Mouse (Mus musculus) CD4-positive, CD25-positive, alpha-beta regulatory T cell, adult 2 months (primary cell): ENCODE measurements around the gene Ppp1r14b.

Experiments used
- DNase-seq: peaks from one replicate; pipeline ENCODE4 v3.0.0-alpha.2; 2012; ENCODE audit warnings: low read depth, low spot score

The Ppp1r14b gene

DNA sequence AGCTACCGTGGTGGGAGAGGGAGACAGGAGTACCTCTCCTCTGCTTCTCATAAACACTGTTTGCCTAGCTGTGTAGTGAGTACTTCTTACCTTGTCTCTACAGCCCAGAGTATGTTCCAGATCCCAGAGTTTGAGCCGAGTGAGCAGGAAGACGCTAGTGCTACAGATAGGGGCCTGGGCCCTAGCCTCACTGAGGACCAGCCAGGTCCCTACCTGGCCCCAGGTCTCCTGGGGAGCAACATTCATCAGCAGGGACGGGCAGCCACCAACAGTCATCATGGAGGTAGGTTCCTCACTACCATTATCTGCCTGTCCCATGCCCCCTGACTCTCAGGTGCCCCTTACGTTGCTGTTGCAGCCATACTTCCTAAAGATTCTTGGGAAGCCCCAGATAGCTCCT is 32.0 kb upstream of the Ppp1r14b start:
- DNase-seq = no peak

DNA sequence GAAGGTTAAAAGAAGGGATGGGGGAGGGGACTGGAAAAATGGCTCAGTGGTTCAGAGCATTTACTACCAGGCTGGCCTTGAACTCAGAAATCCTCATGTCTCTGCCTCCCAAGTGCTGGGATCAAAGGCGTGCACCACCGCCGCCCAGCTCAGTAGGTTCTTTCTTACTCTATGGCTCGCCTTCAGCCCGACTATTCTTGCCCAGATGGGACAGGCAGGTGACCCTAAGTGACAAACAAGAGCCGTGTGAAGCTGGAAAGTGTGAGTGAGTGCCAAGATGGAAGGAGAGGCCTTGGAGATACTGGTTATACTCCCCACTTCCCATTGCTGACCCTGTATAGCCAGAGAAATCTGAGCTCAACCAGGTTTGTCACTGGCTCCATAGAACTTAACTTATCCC is 31.1 kb upstream of the Ppp1r14b start:
- no peak for DNase-seq

DNA sequence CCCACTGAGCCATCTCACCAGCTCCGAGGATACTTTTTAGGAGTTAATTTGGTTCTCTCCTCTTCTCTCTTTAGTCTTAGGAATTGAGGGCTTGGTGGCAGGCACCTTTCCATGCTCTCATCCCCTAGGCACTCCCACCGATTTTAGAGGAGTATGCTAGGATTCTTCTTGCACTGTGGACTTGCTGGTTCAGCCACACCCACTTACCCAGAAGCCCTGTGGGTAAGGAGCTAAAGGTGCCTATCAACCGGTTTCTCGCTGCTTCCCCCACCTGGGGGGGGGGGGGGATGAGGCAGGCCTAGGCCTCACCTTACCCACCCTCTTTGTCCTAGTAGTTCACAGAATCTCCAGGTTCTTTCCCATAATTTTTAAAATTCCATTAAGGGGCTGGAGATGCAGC is 27.0 kb upstream of the Ppp1r14b start:
- no peak for DNase-seq

DNA sequence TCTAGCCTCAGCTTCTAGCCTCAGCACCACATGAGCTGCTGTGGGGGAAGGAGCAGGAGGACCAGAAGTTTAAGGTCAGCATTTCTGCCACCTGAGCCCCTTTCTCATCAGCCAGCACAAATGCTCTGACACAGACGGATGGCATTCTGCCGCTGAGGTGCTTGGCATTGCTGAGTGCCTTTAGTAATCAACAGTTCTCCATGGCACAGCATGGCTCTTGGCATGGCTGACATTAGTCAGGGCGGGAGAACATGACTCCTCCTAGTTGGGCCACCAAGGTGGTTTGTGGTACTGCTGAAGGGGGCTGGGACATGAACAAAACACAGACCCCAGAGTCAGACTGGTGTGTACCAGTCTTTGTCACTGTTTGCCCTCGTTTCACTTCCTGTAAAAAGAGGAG is 26.6 kb upstream of the Ppp1r14b start:
- no peak for DNase-seq

DNA sequence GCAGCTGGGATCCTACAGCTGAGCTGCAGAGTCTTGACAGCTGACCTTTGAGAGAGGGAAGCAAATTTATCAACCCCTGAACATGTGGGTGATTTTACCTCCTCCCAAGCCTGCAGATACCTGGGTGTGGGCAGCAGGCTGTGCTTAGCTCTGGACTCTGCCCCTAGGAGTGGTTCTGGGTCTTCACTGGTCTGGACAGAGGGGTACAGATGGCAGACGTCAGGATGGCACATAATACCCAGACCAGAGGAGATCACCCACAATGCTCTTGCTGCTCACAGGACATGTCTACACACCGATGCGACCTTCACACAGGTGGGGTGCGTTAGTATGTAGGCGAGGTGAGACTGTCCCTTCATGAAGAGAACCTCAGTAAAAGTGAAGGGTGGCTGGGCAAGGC is 25.2 kb upstream of the Ppp1r14b start:
- no peak for DNase-seq

DNA sequence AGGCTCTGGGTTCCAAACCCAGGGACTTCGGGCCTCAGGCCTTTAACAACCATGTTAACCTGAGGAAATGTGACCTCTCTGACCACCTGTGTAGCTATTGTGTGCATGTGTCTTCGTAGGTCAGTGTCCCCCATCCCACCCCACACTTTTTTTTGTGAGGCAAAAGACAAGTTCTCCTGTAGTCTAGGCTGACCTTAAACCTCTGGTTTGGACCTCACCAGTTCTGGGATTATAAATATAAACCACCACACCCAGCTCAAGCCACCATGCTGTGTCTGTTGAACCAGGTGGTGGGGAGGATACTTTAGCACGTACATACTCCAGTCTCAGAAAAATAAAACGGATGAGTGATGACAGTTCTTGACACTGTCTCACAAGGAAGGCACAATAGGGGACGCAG is 24.8 kb upstream of the Ppp1r14b start:
- no peak for DNase-seq

DNA sequence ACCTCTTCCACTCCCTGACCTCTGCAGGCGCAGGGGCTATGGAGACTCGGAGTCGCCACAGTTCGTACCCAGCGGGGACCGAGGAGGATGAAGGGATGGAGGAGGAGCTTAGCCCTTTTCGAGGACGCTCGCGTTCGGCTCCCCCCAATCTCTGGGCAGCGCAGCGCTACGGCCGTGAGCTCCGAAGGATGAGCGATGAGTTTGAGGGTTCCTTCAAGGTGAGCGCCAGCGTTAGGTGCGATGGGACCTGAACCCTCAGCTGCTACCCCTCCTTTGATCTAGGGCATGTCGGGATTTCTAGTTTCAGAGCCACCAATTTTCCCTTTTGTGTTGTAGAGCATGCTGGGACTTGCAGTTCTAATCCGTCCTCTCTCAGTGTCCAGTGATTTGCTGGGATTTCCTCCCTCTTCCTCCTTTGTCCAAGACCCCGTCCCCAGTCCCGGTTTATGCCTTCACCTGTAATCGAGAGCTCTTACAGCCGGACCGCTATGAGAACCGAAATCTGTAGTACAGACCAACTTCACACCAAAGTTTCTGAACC is 24.1 kb upstream of the Ppp1r14b start:
- DNase-seq = peak; percentile 52

DNA sequence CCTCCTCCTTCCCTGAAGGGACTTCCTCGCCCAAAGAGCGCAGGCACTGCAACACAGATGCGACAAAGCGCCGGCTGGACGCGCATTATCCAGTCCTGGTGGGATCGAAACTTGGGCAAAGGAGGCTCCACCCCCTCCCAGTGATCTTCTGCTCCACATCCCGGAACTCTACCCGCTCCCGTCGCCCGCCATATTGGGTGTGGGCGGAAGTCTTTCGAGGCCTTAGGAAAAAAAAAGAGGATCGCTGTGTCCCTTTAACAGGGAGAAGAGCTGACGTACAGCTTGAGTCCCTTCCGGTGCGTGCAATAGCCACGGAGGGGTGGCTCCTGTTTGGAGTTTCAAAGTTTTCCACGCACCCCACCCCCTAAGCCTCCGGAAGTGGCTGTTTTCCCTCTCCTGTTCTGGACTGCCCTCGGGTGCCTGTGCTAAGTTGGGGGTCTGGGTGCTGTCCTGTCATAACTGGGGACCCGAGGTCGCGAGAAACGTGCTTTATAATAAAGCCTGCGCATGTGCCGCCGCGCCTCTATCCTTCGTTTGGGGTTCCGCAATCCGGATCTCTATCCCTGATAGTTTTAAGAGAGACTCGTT is 23.3 kb upstream of the Ppp1r14b start:
- DNase-seq = peak; percentile 81

DNA sequence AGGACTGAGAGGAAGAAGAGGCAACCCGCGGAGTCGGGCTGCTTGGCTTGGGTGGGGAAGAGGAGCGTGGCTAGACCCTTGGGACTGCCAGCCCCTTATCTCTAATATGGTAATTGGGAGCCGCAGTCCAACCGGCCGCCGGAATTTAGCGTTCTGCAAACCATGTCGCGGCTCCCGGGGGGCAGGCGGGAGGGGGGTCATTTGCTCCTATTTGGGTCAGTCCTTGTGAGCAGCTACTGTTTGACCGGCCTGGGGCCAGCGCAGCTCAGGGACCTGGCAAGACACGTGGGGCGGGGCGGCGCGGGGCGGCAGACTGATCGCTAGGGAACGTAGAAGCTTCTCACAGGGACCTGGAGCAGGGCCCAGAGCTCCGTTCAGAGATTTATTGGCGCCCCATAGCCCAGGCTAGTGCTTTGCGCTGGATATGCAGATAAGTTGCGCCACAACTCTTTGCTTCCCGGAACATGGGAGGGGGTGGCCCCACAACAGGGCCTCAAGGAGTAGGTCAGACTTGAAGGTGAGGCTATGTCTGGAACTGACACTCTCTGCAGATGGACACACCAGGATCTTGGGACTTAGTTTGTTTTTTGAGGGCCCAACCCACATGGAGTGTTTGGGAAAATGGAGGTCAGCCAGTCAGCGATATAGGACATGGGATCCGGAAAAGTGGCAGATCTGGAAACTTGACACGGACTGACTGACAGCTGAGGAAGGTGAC is 22.6 kb upstream of the Ppp1r14b start:
- peak; percentile 57 for DNase-seq

DNA sequence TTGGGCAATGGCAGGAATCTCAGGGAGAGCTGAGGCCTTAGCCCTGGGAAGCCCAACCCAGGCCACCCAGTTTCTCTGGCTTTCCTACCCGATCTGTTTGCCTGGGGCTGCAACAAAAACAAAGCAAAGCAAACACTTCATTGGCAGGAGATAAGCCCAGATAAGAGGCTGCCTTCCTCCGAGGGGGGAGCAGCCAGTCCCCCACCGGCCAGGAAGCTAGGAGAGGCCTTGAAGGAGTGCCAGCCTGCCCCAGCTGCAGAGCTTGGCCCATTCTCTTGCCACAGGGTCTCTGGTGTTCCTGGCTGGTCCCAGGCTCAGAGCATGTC is 22.1 kb upstream of the Ppp1r14b start:
- peak; percentile 42 for DNase-seq

DNA sequence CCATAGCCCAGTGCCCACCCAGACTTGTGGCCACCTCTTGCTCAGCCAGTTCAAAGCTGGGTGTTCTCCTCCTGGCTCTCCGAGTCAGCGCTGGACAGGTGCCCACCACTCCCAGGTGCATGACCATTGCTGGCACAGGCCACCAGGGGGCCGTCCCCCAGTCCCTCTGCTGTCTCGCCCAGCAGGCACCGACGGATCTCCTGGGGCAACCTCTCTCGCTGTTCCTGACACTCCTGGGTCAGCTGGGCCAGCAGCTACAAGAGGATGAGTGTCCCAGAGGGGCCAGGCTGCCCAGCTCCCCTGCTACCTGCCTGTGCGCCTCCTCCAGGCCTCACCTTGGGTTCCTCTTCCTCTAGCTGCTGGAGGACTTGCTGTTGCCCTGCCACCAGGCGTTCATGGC is 20.7 kb upstream of the Ppp1r14b start:
- DNase-seq = peak; percentile 54

DNA sequence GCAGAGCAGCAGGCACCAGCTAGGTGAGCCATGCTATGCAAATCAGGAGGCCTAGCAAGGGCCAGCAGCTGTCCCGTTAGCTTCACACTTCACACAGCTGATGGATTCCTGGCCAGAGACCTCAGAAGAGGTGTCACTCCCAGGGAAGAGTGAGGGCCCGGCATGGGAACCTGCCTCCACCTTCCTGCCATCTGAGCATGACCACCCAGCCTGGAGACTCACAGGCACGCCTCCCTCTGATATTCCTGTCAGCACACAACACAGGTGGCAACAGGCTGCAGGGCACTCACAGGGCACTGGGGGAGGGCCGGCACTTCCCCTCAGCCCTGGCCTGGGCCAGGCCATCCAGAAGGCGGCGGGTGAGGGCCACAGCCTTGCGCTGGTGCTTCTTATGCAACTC is 19.3 kb upstream of the Ppp1r14b start:
- DNase-seq = no peak

DNA sequence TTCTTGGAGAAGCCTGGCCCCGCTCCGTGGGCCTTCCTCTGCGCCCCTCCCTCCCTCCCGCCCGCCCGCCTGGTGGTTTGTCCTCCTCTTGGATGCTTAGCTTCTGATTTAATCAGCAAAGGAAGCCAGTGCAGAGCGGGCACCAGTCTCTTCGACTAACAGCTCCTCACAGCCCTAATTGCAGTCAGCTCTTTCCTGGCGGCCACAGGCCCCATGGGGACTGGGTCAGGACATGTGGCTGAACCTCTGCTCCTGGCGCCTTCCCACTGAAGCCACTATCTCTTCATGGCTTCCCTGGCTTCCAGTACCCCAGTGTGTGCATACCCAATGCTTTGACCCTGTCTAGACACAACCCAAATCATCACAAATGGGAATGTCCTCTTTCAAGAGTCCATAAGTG is 18.3 kb upstream of the Ppp1r14b start:
- DNase-seq = no peak

DNA sequence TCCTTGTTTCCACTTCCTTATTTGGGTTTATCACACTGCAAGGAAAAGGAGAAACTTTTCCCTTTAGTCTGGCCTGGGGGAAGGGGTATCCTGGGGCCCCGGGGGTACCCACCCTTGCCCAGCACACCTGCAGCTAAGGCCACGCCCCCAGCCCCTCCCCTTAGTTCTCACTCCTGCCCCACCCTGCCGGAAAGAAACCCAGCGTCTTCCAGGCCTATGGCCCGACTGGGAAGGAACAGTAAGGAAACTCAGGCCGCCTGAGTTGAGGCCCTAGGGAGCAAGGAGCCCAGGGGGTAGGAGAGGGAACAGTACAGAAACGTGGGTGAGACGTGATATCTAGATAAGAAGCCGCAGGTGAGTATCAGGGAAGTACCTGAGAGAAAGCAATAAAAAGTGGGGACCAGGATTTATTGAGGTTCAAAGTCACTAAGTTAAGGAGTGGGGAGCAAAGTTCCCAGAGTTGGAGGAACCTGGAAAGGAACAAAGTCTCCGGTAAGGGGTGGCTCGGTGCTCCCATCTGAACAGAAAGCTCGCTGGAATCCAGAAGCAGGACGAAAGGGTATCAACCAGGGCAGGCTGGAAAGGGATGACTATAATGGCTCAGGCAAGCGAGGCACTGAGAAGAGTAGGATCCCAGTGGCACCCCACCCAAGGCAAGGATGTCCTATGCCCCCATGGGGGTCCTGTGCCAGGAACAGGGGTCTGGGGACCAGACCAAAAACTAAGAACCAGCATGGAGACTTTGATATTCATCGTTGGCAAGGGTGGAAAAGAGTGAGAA is 6.1 kb upstream of the Ppp1r14b start:
- peak; percentile 47 for DNase-seq

DNA sequence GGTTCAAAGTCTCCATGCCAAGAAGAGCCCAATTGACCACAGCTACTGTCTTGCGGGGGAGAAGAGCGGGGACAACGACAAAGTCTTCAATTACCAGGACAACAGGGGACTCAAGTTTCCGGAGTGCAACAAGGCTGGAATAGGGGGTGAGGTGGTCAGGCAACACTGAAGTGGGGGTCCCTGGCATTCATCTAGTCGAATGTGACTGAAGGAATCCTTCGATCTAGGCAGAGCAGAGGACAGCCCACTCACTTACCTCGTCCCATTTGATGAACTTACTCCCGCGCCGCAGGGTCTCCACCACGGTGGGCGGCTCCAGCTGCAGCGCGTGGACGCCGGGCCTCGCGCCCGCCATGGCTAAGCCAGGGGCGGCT is 5.5 kb upstream of the Ppp1r14b start:
- DNase-seq = no peak

DNA sequence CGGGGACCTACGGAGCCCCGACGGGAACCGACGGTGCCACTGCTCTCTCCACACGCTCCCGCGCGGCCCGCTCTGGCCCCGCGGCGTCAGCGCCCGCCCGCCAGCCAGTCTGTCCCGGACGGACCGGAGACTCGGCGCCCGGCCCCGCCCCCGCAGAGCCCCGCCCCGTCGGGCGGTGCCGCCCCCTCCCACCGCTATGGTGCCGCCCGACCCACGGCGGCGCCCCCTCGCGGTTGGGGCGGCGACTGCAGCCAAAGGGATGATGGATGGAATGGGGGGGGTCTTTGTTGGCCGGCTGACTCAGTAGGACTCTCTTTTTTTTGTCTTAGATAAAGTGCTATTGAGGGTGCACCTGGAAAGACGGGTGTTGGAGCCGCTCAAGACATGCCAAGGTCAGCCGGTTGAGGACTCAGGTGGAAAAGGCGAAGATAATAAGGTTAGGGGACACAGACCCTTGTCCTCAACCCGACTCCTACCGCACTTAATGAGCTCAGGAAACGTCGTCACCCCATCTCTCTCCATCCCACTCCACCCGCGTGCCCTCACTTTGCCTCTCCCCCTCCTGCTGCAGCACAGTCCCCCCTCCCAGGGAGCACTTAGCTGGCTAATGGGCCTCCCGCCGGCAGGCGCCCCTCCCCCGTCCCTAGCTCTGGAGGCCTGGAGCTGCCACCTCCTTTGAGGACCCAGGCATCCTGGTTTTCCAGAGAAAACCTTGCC is 4.9 kb upstream of the Ppp1r14b start:
- DNase-seq = peak; percentile 90

DNA sequence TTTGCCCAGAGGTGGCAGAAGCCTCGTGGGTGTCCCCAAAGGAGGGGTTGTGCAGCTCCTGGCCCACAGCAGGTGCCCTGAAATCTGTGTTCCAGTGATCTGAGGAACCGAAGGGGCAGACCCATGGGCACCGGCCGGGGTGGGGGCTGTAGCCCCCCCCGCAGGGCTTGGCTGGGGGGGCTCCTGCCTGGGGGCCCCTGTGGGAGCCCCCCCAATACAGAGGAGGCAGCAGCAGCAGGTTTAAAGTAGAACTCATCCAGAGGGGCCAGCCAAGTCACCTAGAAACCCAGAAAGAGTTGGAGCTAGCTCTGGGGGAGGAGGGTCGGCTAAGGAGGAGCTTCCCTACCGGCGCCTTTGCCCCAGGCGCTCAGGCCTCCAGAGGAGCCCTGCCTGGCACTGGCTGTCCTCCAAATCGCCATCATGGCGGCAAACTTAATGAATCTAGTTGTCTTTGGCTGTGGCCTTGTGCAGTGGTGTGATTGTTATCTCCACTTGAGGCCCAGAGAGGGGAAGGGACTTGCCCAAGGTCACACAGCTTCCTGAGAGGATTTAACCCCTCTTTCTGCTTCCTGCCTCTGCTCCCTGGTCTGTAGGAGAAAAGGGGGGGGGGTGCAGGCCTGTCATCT is 4.2 kb upstream of the Ppp1r14b start:
- DNase-seq = peak; percentile 52

DNA sequence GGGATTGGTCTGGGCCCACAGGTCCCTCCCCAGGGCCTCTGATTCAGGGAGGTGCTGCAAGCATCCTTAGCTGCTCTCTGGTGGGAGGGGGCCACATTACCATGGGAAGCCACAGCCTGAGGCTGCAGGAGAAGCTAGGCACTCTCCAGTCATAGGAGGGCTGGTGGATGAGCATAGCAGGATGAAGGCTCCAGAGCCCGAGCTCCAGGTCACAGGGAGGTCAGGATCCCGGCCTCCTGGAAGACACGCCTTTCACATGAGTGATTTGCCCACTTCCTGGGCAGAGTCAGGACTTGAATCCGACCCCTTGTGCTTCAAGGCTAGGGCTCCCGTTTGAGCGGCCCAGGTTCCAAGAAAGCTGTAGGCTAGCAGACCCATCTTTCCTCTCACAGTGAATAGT is 3.1 kb upstream of the Ppp1r14b start:
- DNase-seq = no peak

DNA sequence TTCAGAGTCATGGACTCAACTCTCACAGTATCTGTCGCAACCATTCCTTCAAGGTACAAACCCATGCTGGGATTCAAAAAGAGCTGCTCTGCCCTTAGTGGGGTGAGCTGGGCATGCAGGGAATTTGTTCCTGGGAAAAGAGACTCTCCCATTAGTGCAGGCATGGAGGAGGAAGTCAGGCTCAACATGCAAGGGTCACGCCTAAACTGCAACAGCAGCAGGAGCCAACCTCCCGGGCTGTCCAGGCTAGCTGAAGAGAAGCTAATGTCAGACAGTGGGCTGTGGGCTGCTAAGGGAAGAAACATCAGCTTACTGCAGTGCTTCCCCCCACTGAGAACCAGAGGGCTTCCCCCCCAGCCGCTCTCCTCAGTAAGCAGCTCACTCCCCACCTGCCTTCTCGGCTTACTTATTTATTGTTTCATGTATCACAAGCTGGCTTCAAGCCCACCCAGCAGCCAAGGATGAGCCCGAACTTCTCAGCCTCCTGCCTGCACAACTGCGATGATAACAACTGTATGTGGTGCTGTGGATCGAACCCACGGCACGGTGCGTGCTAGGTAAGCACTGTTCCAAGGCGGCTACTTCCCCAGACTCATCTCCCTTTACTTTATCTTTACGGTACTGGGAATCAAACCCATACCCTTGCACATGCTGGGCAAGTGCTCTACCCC is 2.4 kb upstream of the Ppp1r14b start:
- DNase-seq = no peak

DNA sequence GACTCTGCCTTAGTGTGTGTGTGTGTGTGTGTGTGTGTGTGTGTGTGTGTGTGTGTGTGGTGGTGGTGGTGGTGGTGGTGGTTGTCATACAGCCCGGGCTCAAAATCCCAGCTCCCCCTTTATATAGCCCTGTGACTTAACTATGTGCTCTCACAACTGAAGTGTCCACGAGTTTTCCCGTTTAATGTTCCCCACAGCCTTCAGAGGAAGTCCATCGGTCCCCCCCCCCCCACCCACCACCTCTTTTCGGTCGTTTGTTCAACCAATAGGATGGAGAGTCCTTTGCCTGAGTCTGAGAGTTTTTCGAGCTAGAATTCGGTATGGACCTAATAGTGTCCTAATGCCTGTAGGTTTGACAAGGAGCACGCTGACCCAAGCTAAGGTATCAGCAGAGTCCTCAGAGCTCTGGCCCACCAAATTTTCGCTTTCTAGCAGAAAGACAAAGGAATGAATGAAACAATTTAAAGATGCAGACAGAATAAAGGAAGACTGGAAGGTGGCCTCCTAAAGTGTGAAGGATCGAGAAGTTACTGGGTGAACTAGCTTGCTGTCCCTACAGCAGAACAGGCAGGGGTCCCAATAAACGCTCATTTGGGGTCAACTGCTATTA is 1.1 kb upstream of the Ppp1r14b start:
- DNase-seq = no peak
